Mouse (Mus musculus) ES-E14 (cell line): ENCODE measurements around the gene Mybpc1.

Source experiments
- CHD2 ChIP-seq: IDR thresholded peaks from 2 replicates; pipeline ENCODE4 v1.6.1; 2014; ENCODE audit warnings: mild to moderate bottlenecking, low read depth, low read length, inconsistent platforms
- MAFK ChIP-seq: IDR thresholded peaks from 2 replicates; pipeline ENCODE4 v1.6.1; 2014; ENCODE audit warnings: mild to moderate bottlenecking, low read depth, low read length, inconsistent platforms; ENCODE audit not compliant: insufficient read depth

- TF ChIP-seq CHD2 (no peak), MAFK (no peak)
These were observed 52.2 kb downstream of the Mybpc1 start for GRCm38 (mm10) chr10:88552738-88553137.
